30 mouse cellular contexts compared by ENCODE assay signal in the genomic region with DNA sequence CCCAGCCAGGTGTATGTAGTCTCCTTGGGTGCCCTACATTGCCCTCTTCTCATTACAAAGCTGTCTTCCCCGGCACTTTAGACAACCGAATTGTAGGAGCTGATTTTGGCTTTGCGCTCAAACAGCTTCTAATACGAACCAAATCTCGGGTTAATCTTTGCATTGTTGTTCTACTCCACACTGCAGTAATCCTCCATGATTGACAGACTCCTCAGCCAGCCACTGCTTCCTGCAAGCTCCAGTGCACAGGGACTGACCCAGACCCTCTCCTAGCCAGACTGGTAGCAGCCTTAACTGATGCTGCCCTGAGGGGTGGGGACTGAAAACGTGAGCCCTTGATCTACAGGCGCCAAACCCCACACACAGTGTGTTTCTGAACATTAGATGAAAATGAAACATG.
DNase-seq lines count a peak whose midpoint lies in the region; ATAC-seq and TF ChIP-seq lines count a peak whose summit lies in the region.
"Had no signal": no experiment of that assay in that cellular context is flagged by ENCODE, and none has a peak within 500 bp of the region (broad histone marks: within the 10 kb centered on the region; RNA-seq: fewer than 3 reads in every experiment).

No protein-coding gene starts in this region.

- H3K36me3 ChIP-seq in forebrain, embryonic 11.5 days (ENCODE audit: control insufficient read depth, insufficient read depth, low read length) = no peaks in the 10 kb centered on the region
- no peaks in the 10 kb centered on the region for H3K36me3 ChIP-seq in forebrain, embryonic 14.5 days (ENCODE audit: control insufficient read depth, insufficient read depth, low read length)
- H3K36me3 ChIP-seq: heart, embryonic 15.5 days; limb, embryonic 15.5 days; neural tube, embryonic 12.5 days had no signal

- WGBS in forebrain, embryonic 11.5 days = 19% methylated on average over 7 of the region's 7 CpGs
- 17% methylated on average over 7 of the region's 7 CpGs for WGBS in forebrain, embryonic 14.5 days

- H3K27ac ChIP-seq in forebrain, embryonic 11.5 days (ENCODE audit: low read depth, low read length) = no peak overlapping the region
- H3K27ac ChIP-seq in forebrain, embryonic 14.5 days (ENCODE audit: low read depth, low read length) = no peak overlapping the region
- H3K27ac ChIP-seq: heart, embryonic 15.5 days; hindbrain, embryonic 14.5 days; left cerebral cortex, adult 2 months; limb, embryonic 15.5 days; liver, embryonic 14.5 days; neural tube, embryonic 12.5 days; stomach, postnatal 0 days had no signal

- peaks cover 14% of the 10 kb centered on the region; the same call in 1 of the 2 replicates for H3K4me1 ChIP-seq in forebrain, embryonic 11.5 days (replicated peaks; ENCODE audit: control insufficient read depth, insufficient read depth, low read length)
- peaks cover 6% of the 10 kb centered on the region; the same call in 1 of the 2 replicates for H3K4me1 ChIP-seq in forebrain, embryonic 14.5 days (ENCODE audit: control insufficient read depth, insufficient read depth, low read length)
- H3K4me1 ChIP-seq: megakaryocyte, embryonic 14.5 days; neural tube, embryonic 12.5 days had no signal

- H3K4me2 ChIP-seq in forebrain, embryonic 11.5 days (ENCODE audit: low read depth, low read length, severe bottlenecking) = no peak overlapping the region
- no peak overlapping the region for H3K4me2 ChIP-seq in forebrain, embryonic 14.5 days (ENCODE audit: low read length)
- H3K4me2 ChIP-seq: heart, embryonic 15.5 days; hindbrain, embryonic 14.5 days; limb, embryonic 15.5 days; lung, embryonic 14.5 days; neural tube, embryonic 12.5 days had no signal

- no peak overlapping the region for H3K9ac ChIP-seq in forebrain, embryonic 11.5 days (ENCODE audit: low read length)
- H3K9ac ChIP-seq in forebrain, embryonic 14.5 days (ENCODE audit: low read length) = no peak overlapping the region
- H3K9ac ChIP-seq: heart, embryonic 15.5 days; hindbrain, embryonic 14.5 days; limb, embryonic 15.5 days; liver, embryonic 14.5 days; lung, embryonic 14.5 days; neural tube, embryonic 12.5 days had no signal

- DNase-seq in forebrain, embryonic 11.5 days (ENCODE audit: low spot score) = peak; percentile 56
- DNase-seq in forebrain, embryonic 14.5 days (ENCODE audit: low spot score) = no peak
- DNase-seq in brain, embryonic 14.5 days (ENCODE audit: low read depth) = peak; percentile 65
- peak; percentile 19 for DNase-seq in embryo, embryonic 9.5 days (ENCODE audit: extremely low spot score)
- DNase-seq in retina, embryonic 14.5 days (ENCODE audit: low spot score) = peak; percentile 47
- DNase-seq in adrenal gland, postnatal 25 days = no peak
- DNase-seq: adrenal gland, postnatal 14 days; cerebellum, adult 18-20 months; cerebellum, postnatal 25 days; gastrocnemius, postnatal 36 days; heart, postnatal 36 days; kidney, adult 18-20 months; kidney, postnatal 10 days; left cerebral cortex, postnatal 4 days; lung, embryonic 14.5 days; lung, postnatal 36 days; thymus, adult 2 months; thymus, postnatal 4 days had no signal

- no peak overlapping the region for H3K4me3 ChIP-seq in forebrain, embryonic 11.5 days (ENCODE audit: low read depth, low read length)
- H3K4me3 ChIP-seq in forebrain, embryonic 14.5 days (ENCODE audit: low read depth, low read length) = no peak overlapping the region
- H3K4me3 ChIP-seq: heart, embryonic 15.5 days; left cerebral cortex, adult 2 months; limb, embryonic 15.5 days; megakaryocyte, embryonic 14.5 days; neural tube, embryonic 12.5 days had no signal

- TF ChIP-seq CTCF in brain, embryonic 14.5 days (IDR thresholded peaks at IDR 0.05; ENCODE audit: borderline replicate concordance, extremely low read depth, insufficient read depth, insufficient read length) = no peak

- H3K27me3 ChIP-seq in forebrain, embryonic 11.5 days (ENCODE audit: control insufficient read depth, insufficient read depth, low read length) = no peaks in the 10 kb centered on the region; the same call in 1 of the 2 replicates
- 0 out of 2 replicates have a peak, but pooled peaks cover 2% of the 10 kb centered on the region for H3K27me3 ChIP-seq in forebrain, embryonic 14.5 days (replicated peaks; ENCODE audit: control insufficient read depth, insufficient read depth, low read length)
- H3K27me3 ChIP-seq: heart, embryonic 15.5 days; limb, embryonic 15.5 days; megakaryocyte, embryonic 14.5 days; neural tube, embryonic 12.5 days had no signal

- H3K9me3 ChIP-seq in forebrain, embryonic 11.5 days (ENCODE audit: control insufficient read depth, low read length) = no peaks in the 10 kb centered on the region
- H3K9me3 ChIP-seq in forebrain, embryonic 14.5 days (replicated peaks; ENCODE audit: control insufficient read depth, low read length) = no peaks in the 10 kb centered on the region
- H3K9me3 ChIP-seq: heart, embryonic 15.5 days; limb, embryonic 15.5 days; megakaryocyte, embryonic 14.5 days; neural tube, embryonic 12.5 days had no signal

- ATAC-seq in forebrain, embryonic 11.5 days (replicated peaks; ENCODE audit: low FRiP score) = peak; percentile 61; the same call in 1 of the 2 replicates
- ATAC-seq in forebrain, embryonic 14.5 days = no peak
- ATAC-seq in cerebellum, adult (ENCODE audit: insufficient number of reproducible peaks, low FRiP score, low TSS enrichment) = no peak
- ATAC-seq: CD4-positive, CD25-positive, alpha-beta regulatory T cell, adult 4 months; forebrain, embryonic 16.5 days; inflammation-experienced regulatory T-cells, adult 6 months had no signal

- TF ChIP-seq POLR2A in brain, embryonic 14.5 days (IDR thresholded peaks at IDR 0.05; ENCODE audit: borderline replicate concordance, extremely low read depth, insufficient read depth, insufficient read length, poor library complexity, severe bottlenecking) = no peak

Comparison
In these comparisons a context has a peak if more than half of its experiments do, and no peak if none do; other contexts are left out.
1. DNase-seq: peak in forebrain, embryonic 11.5 days (single experiment), brain, embryonic 14.5 days (single experiment), embryo, embryonic 9.5 days (single experiment) and retina, embryonic 14.5 days (single experiment); none in forebrain, embryonic 14.5 days (single experiment) and adrenal gland, postnatal 25 days (single experiment).